Mouse (Mus musculus): ENCODE data around the gene Cenpl. TPM values are rescaled to one million over a fixed set of nuclear protein-coding genes. Genes with fewer than 3 reads are reported as not detected.

Gene Cenpl
- polyA plus RNA-seq, 1 experiment, result 4.5 TPM

- TF ChIP-seq USF1 (IDR thresholded peaks at IDR 0.05; ENCODE audit: low read depth) (no peak), CEBPB (IDR thresholded peaks at IDR 0.05; ENCODE audit: insufficient read depth, poor library complexity, severe bottlenecking) (no peak), POLR2A (IDR thresholded peaks at IDR 0.05; ENCODE audit: insufficient read length, low read depth) (no peak), SRF (IDR thresholded peaks at IDR 0.05; ENCODE audit: control insufficient read depth, insufficient read length, low read depth) (no peak), TCF3 (IDR thresholded peaks at IDR 0.05; ENCODE audit: insufficient read length, low read depth) (no peak), MYOD1 (IDR thresholded peaks at IDR 0.05; ENCODE audit: control insufficient read depth in 1 of 3, insufficient read length in 2 of 3, low read depth in 2 of 3) (no peak), TCF12 (IDR thresholded peaks at IDR 0.05; ENCODE audit: insufficient read depth, poor library complexity, severe bottlenecking) (no peak), POLR2AphosphoS2 (IDR thresholded peaks at IDR 0.05; ENCODE audit: insufficient read length, low read depth) (no peak), MAX (IDR thresholded peaks at IDR 0.05; ENCODE audit: low read depth) (no peak), REST (IDR thresholded peaks at IDR 0.05; ENCODE audit: insufficient read depth, insufficient read length) (no peak), MYOG (IDR thresholded peaks at IDR 0.05; ENCODE audit: control insufficient read depth in 1 of 3, insufficient read depth in 1 of 3, insufficient read length in 2 of 3, low read depth in 2 of 3) (no peak)
- H3ac ChIP-seq (ENCODE audit: control insufficient read depth, insufficient read length), result no peak overlapping the region
Measured at GRCm38 (mm10) chr1:161046972-161047371, 23.5 kb upstream of the Cenpl start.

DNA sequence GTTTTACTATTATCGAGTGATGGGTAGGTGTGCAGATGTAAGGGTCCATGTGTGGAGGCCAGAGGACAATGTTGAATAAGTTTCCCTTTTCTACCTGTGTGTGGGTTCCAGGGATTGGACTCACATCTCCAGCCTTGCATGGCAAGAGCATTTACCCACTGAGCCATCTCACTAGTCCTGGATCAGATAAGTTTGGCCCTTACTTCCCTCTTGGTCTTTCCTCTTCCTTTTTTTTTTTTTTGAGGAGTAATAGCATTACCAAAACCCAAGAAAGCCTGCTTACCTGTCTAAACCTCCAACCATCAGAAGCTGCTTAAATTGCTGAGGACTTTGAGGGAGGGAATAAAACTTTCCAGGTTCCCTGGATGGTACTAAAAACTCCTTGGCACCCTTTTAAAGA is 13.3 kb upstream of the Cenpl start:
- no peaks in the 10 kb centered on the region for H3K27me3 ChIP-seq (ENCODE audit: control insufficient read depth, insufficient read depth, insufficient read length)
- no peak overlapping the region for H3K4me2 ChIP-seq (ENCODE audit: low read depth)
- H3K4me3 ChIP-seq, result no peak overlapping the region
- TF ChIP-seq TCF12 (IDR thresholded peaks at IDR 0.05; ENCODE audit: insufficient read depth, poor library complexity, severe bottlenecking) (no peak), TCF3 (IDR thresholded peaks at IDR 0.05; ENCODE audit: insufficient read length, low read depth) (no peak), POLR2AphosphoS2 (IDR thresholded peaks at IDR 0.05; ENCODE audit: insufficient read length, low read depth) (no peak), MYOD1 (IDR thresholded peaks at IDR 0.05; ENCODE audit: control insufficient read depth in 1 of 3, insufficient read length in 2 of 3, low read depth in 2 of 3) (no peak), USF1 (IDR thresholded peaks at IDR 0.05; ENCODE audit: low read depth) (no peak), E2F4 (IDR thresholded peaks at IDR 0.05; ENCODE audit: insufficient read depth) (no peak)
- H3K79me2 ChIP-seq (ENCODE audit: control insufficient read depth, insufficient read depth), result no peaks in the 10 kb centered on the region
- H3K36me3 ChIP-seq (ENCODE audit: control insufficient read depth, insufficient read depth), result peaks cover 3% of the 10 kb centered on the region
- no peak overlapping the region for H3ac ChIP-seq (ENCODE audit: control insufficient read depth, insufficient read length)

More at GRCm38 (mm10) chr1:161046972-161047371, 23.5 kb upstream of the Cenpl start:
- Histone ChIP-seq H3K79me2 (ENCODE audit: control insufficient read depth, insufficient read depth) (no peaks in the 10 kb centered on the region), H3K4me2 (ENCODE audit: low read depth) (no peak overlapping the region), H3K27me3 (ENCODE audit: control insufficient read depth, insufficient read depth, insufficient read length) (no peaks in the 10 kb centered on the region), H3K4me3 (no peak overlapping the region), H3K36me3 (ENCODE audit: control insufficient read depth, insufficient read depth) (peaks cover 12% of the 10 kb centered on the region)

DNA sequence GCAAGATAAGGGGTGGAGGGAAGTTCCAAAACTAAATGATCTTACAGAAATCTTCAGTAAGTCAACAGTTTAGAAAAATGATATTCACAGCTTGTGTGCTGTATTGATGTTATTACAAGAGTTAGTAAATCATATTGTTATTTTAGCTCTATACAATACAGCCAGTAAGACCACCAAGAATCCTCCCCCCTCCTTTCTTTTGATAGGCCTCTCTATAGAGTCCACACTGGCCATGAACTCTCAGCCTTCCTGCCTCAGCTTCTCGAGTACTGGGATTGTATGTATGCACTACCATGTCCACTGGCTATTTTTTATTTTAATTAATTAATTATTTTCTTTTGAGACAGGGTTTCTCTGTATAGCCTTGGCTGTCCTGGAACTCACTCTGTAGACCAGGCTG is 7.2 kb upstream of the Cenpl start:
- Histone ChIP-seq H3K4me2 (ENCODE audit: low read depth) (no peak overlapping the region), H3K36me3 (ENCODE audit: control insufficient read depth, insufficient read depth) (no peaks in the 10 kb centered on the region), H3K4me3 (no peak overlapping the region), H3K79me2 (ENCODE audit: control insufficient read depth, insufficient read depth) (no peaks in the 10 kb centered on the region), H3K27me3 (ENCODE audit: control insufficient read depth, insufficient read depth, insufficient read length) (no peaks in the 10 kb centered on the region), H3ac (ENCODE audit: control insufficient read depth, insufficient read length) (no peak overlapping the region)
- no peak for TF ChIP-seq E2F4 (IDR thresholded peaks at IDR 0.05; ENCODE audit: insufficient read depth)
- no peak for TF ChIP-seq MYOD1 (IDR thresholded peaks at IDR 0.05; ENCODE audit: control insufficient read depth in 1 of 3, insufficient read length in 2 of 3, low read depth in 2 of 3)
- TF ChIP-seq CEBPB (IDR thresholded peaks at IDR 0.05; ENCODE audit: insufficient read depth, poor library complexity, severe bottlenecking), result no peak
- no peak for TF ChIP-seq POLR2AphosphoS2 (IDR thresholded peaks at IDR 0.05; ENCODE audit: insufficient read length, low read depth)
- TF ChIP-seq MYOG (IDR thresholded peaks at IDR 0.05; ENCODE audit: control insufficient read depth in 1 of 3, insufficient read depth in 1 of 3, insufficient read length in 2 of 3, low read depth in 2 of 3), result no peak
- no peak for TF ChIP-seq TCF3 (IDR thresholded peaks at IDR 0.05; ENCODE audit: insufficient read length, low read depth)
- no peak for TF ChIP-seq USF1 (IDR thresholded peaks at IDR 0.05; ENCODE audit: low read depth)
- no peak for TF ChIP-seq MAX (IDR thresholded peaks at IDR 0.05; ENCODE audit: low read depth)
- TF ChIP-seq REST (IDR thresholded peaks at IDR 0.05; ENCODE audit: insufficient read depth, insufficient read length), result no peak
- no peak for TF ChIP-seq TCF12 (IDR thresholded peaks at IDR 0.05; ENCODE audit: insufficient read depth, poor library complexity, severe bottlenecking)

DNA sequence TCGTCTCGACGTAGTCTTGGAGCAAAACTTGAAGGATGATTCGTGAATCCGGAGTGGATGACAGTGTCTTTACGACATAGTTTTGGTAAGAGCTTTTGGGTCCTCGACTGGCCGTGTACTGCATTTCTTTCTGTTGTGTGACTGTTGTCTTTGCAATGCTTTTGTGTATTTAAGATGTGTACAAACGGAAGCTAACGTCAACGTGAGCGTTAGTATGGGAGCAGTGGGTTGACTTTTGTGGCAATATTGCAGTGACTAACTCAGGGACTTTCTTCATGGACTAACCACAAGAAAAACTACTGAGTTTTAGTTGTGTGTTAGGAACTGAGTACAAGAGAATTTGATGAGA is 733 bp downstream of the Cenpl start:
- no peaks in the 10 kb centered on the region for H3K36me3 ChIP-seq (ENCODE audit: control insufficient read depth, insufficient read depth)
- H3K4me3 ChIP-seq, result peak overlapping the region; percentile 74
- TF ChIP-seq CEBPB (IDR thresholded peaks at IDR 0.05; ENCODE audit: insufficient read depth, poor library complexity, severe bottlenecking) (no peak), E2F4 (IDR thresholded peaks at IDR 0.05; ENCODE audit: insufficient read depth) (no peak), POLR2A (IDR thresholded peaks at IDR 0.05; ENCODE audit: insufficient read length, low read depth) (no peak), MYOG (IDR thresholded peaks at IDR 0.05; ENCODE audit: control insufficient read depth in 1 of 3, insufficient read depth in 1 of 3, insufficient read length in 2 of 3, low read depth in 2 of 3) (no peak), POLR2AphosphoS2 (IDR thresholded peaks at IDR 0.05; ENCODE audit: insufficient read length, low read depth) (no peak), MYOD1 (IDR thresholded peaks at IDR 0.05; ENCODE audit: control insufficient read depth in 1 of 3, insufficient read length in 2 of 3, low read depth in 2 of 3) (no peak), MAX (IDR thresholded peaks at IDR 0.05; ENCODE audit: low read depth) (no peak), TCF3 (IDR thresholded peaks at IDR 0.05; ENCODE audit: insufficient read length, low read depth) (no peak), SRF (IDR thresholded peaks at IDR 0.05; ENCODE audit: control insufficient read depth, insufficient read length, low read depth) (no peak), TCF12 (IDR thresholded peaks at IDR 0.05; ENCODE audit: insufficient read depth, poor library complexity, severe bottlenecking) (no peak), REST (IDR thresholded peaks at IDR 0.05; ENCODE audit: insufficient read depth, insufficient read length) (no peak), USF1 (IDR thresholded peaks at IDR 0.05; ENCODE audit: low read depth) (no peak)
- peak overlapping the region; percentile 71 for H3K4me2 ChIP-seq (ENCODE audit: low read depth)
- no peak overlapping the region for H3ac ChIP-seq (ENCODE audit: control insufficient read depth, insufficient read length)
- H3K27me3 ChIP-seq (ENCODE audit: control insufficient read depth, insufficient read depth, insufficient read length), result no peaks in the 10 kb centered on the region
- peaks cover 39% of the 10 kb centered on the region for H3K79me2 ChIP-seq (ENCODE audit: control insufficient read depth, insufficient read depth)

DNA sequence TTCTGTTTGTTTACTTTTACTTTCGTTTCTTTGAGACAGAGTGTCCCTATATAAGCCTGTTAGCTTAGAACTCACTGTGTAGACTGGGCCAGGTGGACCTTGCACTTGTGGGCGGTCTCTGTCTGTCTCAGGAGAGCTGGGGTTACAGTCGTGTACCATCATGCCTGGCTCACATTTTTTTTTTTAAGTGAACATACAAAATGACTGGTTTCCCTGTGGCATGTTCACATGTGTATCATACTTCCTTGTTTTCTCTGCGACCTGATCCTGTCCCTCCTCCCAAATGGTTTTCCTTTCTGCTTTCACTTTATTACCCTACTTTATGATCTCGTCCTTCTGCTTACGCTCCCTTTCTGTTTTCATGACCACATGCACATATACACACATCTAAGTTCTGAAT is 5.7 kb downstream of the Cenpl start:
- TF ChIP-seq SRF (IDR thresholded peaks at IDR 0.05; ENCODE audit: control insufficient read depth, insufficient read length, low read depth), result no peak
- TF ChIP-seq TCF12 (IDR thresholded peaks at IDR 0.05; ENCODE audit: insufficient read depth, poor library complexity, severe bottlenecking), result no peak
- TF ChIP-seq REST (IDR thresholded peaks at IDR 0.05; ENCODE audit: insufficient read depth, insufficient read length), result no peak
- TF ChIP-seq MYOG (IDR thresholded peaks at IDR 0.05; ENCODE audit: control insufficient read depth in 1 of 3, insufficient read depth in 1 of 3, insufficient read length in 2 of 3, low read depth in 2 of 3), result no peak
- no peak for TF ChIP-seq POLR2A (IDR thresholded peaks at IDR 0.05; ENCODE audit: insufficient read length, low read depth)
- no peak for TF ChIP-seq USF1 (IDR thresholded peaks at IDR 0.05; ENCODE audit: low read depth)
- no peak for TF ChIP-seq TCF3 (IDR thresholded peaks at IDR 0.05; ENCODE audit: insufficient read length, low read depth)
- TF ChIP-seq E2F4 (IDR thresholded peaks at IDR 0.05; ENCODE audit: insufficient read depth), result no peak
- TF ChIP-seq CEBPB (IDR thresholded peaks at IDR 0.05; ENCODE audit: insufficient read depth, poor library complexity, severe bottlenecking), result no peak
- no peak for TF ChIP-seq MAX (IDR thresholded peaks at IDR 0.05; ENCODE audit: low read depth)
- TF ChIP-seq MYOD1 (IDR thresholded peaks at IDR 0.05; ENCODE audit: control insufficient read depth in 1 of 3, insufficient read length in 2 of 3, low read depth in 2 of 3), result no peak
- TF ChIP-seq POLR2AphosphoS2 (IDR thresholded peaks at IDR 0.05; ENCODE audit: insufficient read length, low read depth), result no peak
- no peak overlapping the region for H3ac ChIP-seq (ENCODE audit: control insufficient read depth, insufficient read length)
- no peak overlapping the region for H3K4me3 ChIP-seq
- H3K4me2 ChIP-seq (ENCODE audit: low read depth), result no peak overlapping the region
- H3K36me3 ChIP-seq (ENCODE audit: control insufficient read depth, insufficient read depth), result peaks cover 12% of the 10 kb centered on the region
- peaks cover 34% of the 10 kb centered on the region for H3K79me2 ChIP-seq (ENCODE audit: control insufficient read depth, insufficient read depth)
- H3K27me3 ChIP-seq (ENCODE audit: control insufficient read depth, insufficient read depth, insufficient read length), result no peaks in the 10 kb centered on the region
